ENCODE assay signal across 16 mouse cellular contexts in the genomic region with DNA sequence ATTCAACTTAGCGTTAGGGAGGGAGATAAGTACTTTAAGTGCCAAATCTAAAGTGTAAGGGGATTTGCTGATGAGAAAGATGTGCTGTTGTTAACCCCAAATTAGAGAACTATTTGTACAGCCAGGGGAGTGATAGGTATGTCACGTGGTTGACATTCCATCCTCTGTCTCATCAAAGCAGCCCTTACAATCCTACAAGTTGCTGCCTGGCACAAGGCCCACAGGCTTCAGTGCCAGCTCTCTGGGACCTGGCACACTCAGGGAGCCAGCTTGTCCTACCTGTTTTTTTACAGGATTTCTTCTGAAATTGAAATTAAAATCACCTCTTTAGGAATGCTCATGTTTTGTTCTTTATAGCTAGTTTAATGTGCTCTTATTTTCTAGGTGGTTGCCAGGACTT.
DNase-seq lines count a peak whose midpoint lies in the region; ATAC-seq and TF ChIP-seq lines count a peak whose summit lies in the region.
"Had no signal": no experiment of that assay in that cellular context is flagged by ENCODE, and none has a peak within 500 bp of the region (broad histone marks: within the 10 kb centered on the region; RNA-seq: fewer than 3 reads in every experiment).

No protein-coding gene starts in this region.

- TF ChIP-seq POLR2A in liver, adult 2 months (IDR thresholded peaks at IDR 0.05; ENCODE audit: extremely low read depth, insufficient read depth, low read length): no peak

- no peaks in the 10 kb centered on the region for H3K9me3 ChIP-seq in heart, embryonic 15.5 days (replicated peaks)
- H3K9me3 ChIP-seq in liver, embryonic 12.5 days (replicated peaks): no peaks in the 10 kb centered on the region
- H3K9me3 ChIP-seq: embryonic facial prominence, embryonic 15.5 days; hindbrain, embryonic 12.5 days; intestine, embryonic 15.5 days; liver, embryonic 13.5 days; megakaryocyte, embryonic 14.5 days had no signal

- no peak overlapping the region for H3K4me3 ChIP-seq in heart, embryonic 15.5 days
- H3K4me3 ChIP-seq in liver, adult 2 months (ENCODE audit: insufficient read depth, low read depth, low read length): no peak overlapping the region
- H3K4me3 ChIP-seq in liver, embryonic 12.5 days: no peak overlapping the region
- H3K4me3 ChIP-seq: embryonic facial prominence, embryonic 15.5 days; hindbrain, embryonic 12.5 days; intestine, embryonic 15.5 days; liver, embryonic 13.5 days; megakaryocyte, embryonic 14.5 days had no signal

- peaks cover 12% of the 10 kb centered on the region for H3K4me1 ChIP-seq in heart, embryonic 15.5 days (replicated peaks)
- H3K4me1 ChIP-seq in liver, adult 2 months (ENCODE audit: control insufficient read depth, insufficient read depth, low read length): no peaks in the 10 kb centered on the region
- H3K4me1 ChIP-seq in liver, embryonic 12.5 days: no peaks in the 10 kb centered on the region
- H3K4me1 ChIP-seq: hindbrain, embryonic 12.5 days; intestine, embryonic 15.5 days; liver, embryonic 13.5 days; megakaryocyte, embryonic 14.5 days had no signal

- WGBS in heart, embryonic 15.5 days: 22% methylated on average over 2 of the region's 2 CpGs
- 65% methylated on average over 2 of the region's 2 CpGs for WGBS in liver, adult 2 months
- WGBS in liver, embryonic 12.5 days (ENCODE audit: insufficient replicate concordance): 60% methylated on average over 2 of the region's 2 CpGs

- H3K27me3 ChIP-seq in heart, embryonic 15.5 days: no peaks in the 10 kb centered on the region
- no peaks in the 10 kb centered on the region for H3K27me3 ChIP-seq in liver, adult 2 months (ENCODE audit: control insufficient read depth, insufficient read depth, low read length)
- no peaks in the 10 kb centered on the region for H3K27me3 ChIP-seq in liver, embryonic 12.5 days (replicated peaks)
- H3K27me3 ChIP-seq: embryonic facial prominence, embryonic 15.5 days; hindbrain, embryonic 12.5 days; intestine, embryonic 15.5 days; liver, embryonic 13.5 days had no signal

- no peaks in the 10 kb centered on the region for H3K36me3 ChIP-seq in heart, embryonic 15.5 days
- H3K36me3 ChIP-seq in liver, adult 2 months (ENCODE audit: control insufficient read depth, insufficient read depth, low read length): no peaks in the 10 kb centered on the region
- no peaks in the 10 kb centered on the region for H3K36me3 ChIP-seq in liver, embryonic 12.5 days
- H3K36me3 ChIP-seq: embryonic facial prominence, embryonic 15.5 days; hindbrain, embryonic 12.5 days; intestine, embryonic 15.5 days; liver, embryonic 13.5 days had no signal

- intact Hi-C loops in heart, postnatal 25 days (cut with DNase I): no loop called here

- ATAC-seq in heart, embryonic 15.5 days (replicated peaks; ENCODE audit: insufficient number of reproducible peaks, insufficient read depth, low FRiP score, low read depth): no peak; the same call in 1 of the 2 replicates
- no peak for ATAC-seq in liver, embryonic 12.5 days
- ATAC-seq: forebrain, postnatal 0 days; intestine, embryonic 15.5 days; lung, postnatal 0 days had no signal

- H3K4me2 ChIP-seq in heart, embryonic 15.5 days: no peak overlapping the region
- H3K4me2 ChIP-seq in liver, embryonic 12.5 days: no peak overlapping the region
- H3K4me2 ChIP-seq: embryonic facial prominence, embryonic 15.5 days; hindbrain, embryonic 12.5 days; intestine, embryonic 15.5 days; liver, embryonic 13.5 days had no signal

- no peak for TF ChIP-seq CTCF in liver, adult 2 months (IDR thresholded peaks at IDR 0.05; ENCODE audit: low read depth, low read length)

- H3K27ac ChIP-seq in heart, embryonic 15.5 days: peak overlapping the region; percentile 57
- no peak overlapping the region for H3K27ac ChIP-seq in liver, adult 2 months (replicated peaks; ENCODE audit: insufficient read depth, low read depth, low read length)
- no peak overlapping the region for H3K27ac ChIP-seq in liver, embryonic 12.5 days
- H3K27ac ChIP-seq: embryonic facial prominence, embryonic 15.5 days; hindbrain, embryonic 12.5 days; intestine, embryonic 15.5 days; liver, embryonic 13.5 days had no signal

- no peak for DNase-seq in heart, postnatal 25 days (ENCODE audit: low spot score)
- DNase-seq in liver, adult 2 months (ENCODE audit: extremely low read depth, low read depth, low spot score): peak; percentile 31
- peak; percentile 82 to 83 for DNase-seq in cerebellum, postnatal 10 days
- DNase-seq in kidney, postnatal 36 days: peak; percentile 44 to 63
- DNase-seq in gastrocnemius, postnatal 10 days: no peak
- DNase-seq in spleen, postnatal 10 days (ENCODE audit: low spot score in 2 of 2): no peak
- DNase-seq: forebrain, postnatal 0 days; gastrocnemius, postnatal 36 days; liver, embryonic 13.5 days had no signal

- no peak overlapping the region for H3K9ac ChIP-seq in heart, embryonic 15.5 days
- H3K9ac ChIP-seq in liver, adult 2 months (ENCODE audit: low read depth, low read length): no peak overlapping the region
- no peak overlapping the region for H3K9ac ChIP-seq in liver, embryonic 12.5 days
- H3K9ac ChIP-seq: embryonic facial prominence, embryonic 15.5 days; forebrain, postnatal 0 days; hindbrain, embryonic 12.5 days; intestine, embryonic 15.5 days; liver, embryonic 13.5 days had no signal

- H3K79me2 ChIP-seq in liver, adult 2 months (ENCODE audit: control insufficient read depth, insufficient read depth, low read length): no peaks in the 10 kb centered on the region

Comparison
In these comparisons a context has a peak if more than half of its experiments do, and no peak if none do; other contexts are left out.
1. DNase-seq: peak in liver, adult 2 months (single experiment), cerebellum, postnatal 10 days (2 of 2) and kidney, postnatal 36 days (2 of 2); none in heart, postnatal 25 days (single experiment), gastrocnemius, postnatal 10 days (single experiment) and spleen, postnatal 10 days (0 of 2).